Mouse (Mus musculus) mouse embryonic stem cell (cell line): Measurements from ENCODE around the gene Runx1.

Experiments used
- in situ Hi-C, 2 experiments: fragments of 300-500 bp; cut with MboI; formaldehyde crosslinking; loops; 1 replicate in 1 of 2; 3 replicates in 1 of 2; pipeline ENCODE4 v1.14.3; 2019 to 2020; ENCODE audit warnings: low sequenced_read_pairs in 2 of 2, low pct_unique_long_range_greater_than_20kb in 1 of 2, mixed read lengths in 1 of 2; ENCODE audit not compliant: unreplicated experiment in 1 of 2

Runx1 gene

DNA sequence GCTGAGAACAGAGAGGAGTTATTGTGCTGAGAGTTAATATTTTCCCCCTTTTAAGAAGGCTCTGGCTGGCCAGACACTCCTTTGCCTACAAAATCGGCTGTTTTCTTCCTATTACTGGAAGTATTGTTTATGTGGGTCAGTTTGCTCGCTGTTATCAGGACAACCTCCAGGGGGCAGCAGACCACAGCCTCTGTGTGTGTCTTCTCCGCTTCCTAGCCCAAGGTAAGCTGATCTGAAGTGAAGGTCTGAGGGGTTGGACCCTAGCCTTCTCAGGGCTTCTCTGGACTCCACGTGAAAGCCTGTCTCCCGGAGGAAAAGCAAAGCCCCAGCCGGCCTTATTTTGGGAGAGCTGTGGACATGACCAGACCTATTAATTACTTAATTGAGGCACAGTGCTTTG lies 260.2 kb downstream of the Runx1 start:
- in situ Hi-C loops = no loop called here

- in situ Hi-C loops = no loop called here
Observed at GRCm38 (mm10) chr16:92565291-92565690, 260.7 kb downstream of the Runx1 start.

- in situ Hi-C loops = no loop called here
Observed at GRCm38 (mm10) chr16:92555051-92555450, 270.9 kb downstream of the Runx1 start.

- in situ Hi-C loops = no loop called here
Observed at GRCm38 (mm10) chr16:92552858-92553257, 273.1 kb downstream of the Runx1 start.

DNA sequence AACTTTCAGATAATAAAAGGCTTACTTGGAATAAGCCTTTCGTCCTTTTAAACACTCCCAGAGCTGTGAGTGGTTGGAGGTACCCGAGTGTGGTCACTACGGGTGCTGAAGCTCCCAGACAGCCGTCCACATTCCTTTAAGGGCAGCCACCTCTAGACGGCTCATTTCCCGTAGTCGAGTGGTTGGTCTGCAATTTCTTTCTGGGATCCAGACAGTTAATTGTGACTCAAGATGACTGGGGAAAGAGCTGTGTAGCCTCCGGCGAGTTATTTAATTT lies 273.9 kb downstream of the Runx1 start:
- in situ Hi-C loops = no loop called here
